Mouse (Mus musculus): ENCODE results near the gene Fcgr3.
"Not testable (repeated sequence)": the region's sequence is repeated elsewhere in the genome, so short reads cannot be mapped to it uniquely, and the experiment has no call there.

The Fcgr3 gene

DNA sequence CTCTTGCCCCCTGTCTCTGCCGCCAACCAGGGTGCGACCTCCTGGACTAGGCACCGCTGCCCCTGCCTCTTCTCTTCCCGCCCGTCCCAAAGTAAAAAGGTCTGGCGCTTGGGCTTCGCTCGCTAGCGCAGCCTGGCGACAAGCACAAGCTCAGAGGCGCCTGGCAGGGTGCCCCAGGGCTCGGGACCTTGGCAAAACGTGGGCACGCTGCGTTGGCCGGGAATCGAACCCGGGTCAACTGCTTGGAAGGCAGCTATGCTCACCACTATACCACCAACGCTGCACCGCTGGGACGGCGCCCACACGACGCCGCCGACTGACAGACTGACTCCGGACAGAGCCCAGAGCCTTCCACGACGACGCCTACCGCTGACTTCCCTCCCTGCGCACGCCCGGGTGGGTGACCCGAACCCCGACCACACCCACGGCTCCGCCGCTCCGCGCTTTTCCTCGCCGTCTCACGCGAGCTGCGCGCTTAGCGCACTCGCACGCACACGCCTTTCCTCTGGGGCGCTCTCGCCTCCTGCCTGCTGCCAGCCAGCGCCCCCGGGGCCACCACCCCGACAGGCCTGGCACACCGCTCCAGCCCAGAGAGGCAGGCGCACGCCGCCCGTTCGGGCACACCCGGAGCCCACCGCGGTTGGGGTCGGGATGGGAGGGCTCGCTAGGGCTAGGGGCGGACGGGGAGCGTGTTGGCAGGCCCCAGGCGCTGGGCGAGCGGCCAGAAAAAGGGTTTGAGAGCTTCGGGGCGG is at the start of gene Fcgr3:
Fcgr3 (minus strand) TSS at position 445 of the 752 bp plus-strand sequence.
- peak; percentile 59 for DNase-seq

GRCm38 (mm10) chr1:171113873-171114299 is 49.2 kb upstream of the Fcgr3 start, which contains the start of gene Cfap126:
Gene Cfap126 (plus strand): TSS chr1:171113918.
- peak; percentile 84 for DNase-seq

GRCm38 (mm10) chr1:171112986-171113385 is 48.3 kb upstream of the Fcgr3 start:
- DNase-seq = no peak

- DNase-seq = peak; percentile 35
Observed at GRCm38 (mm10) chr1:171111781-171112575, 47.2 kb upstream of the Fcgr3 start.

- DNase-seq = peak; percentile 95
Observed at GRCm38 (mm10) chr1:171111020-171111780, 46.5 kb upstream of the Fcgr3 start.

DNA sequence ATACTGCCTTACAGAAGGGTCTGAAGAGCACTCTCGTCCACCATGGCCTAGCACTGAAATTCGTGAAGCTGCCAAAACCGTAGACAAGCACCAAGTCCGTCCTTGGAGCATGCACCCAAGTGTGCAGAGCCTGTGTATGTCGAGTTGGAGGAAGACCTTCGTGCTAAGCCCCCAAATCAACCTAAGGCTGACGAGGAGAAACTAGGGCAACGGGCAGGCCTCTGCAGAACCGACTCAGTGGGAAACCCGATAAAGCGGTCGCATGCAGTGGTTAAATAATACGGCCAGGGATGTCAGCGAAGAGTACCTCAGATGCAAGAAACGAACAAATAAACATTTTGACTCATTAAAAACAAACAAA is 45.9 kb upstream of the Fcgr3 start:
- DNase-seq = no peak

DNA sequence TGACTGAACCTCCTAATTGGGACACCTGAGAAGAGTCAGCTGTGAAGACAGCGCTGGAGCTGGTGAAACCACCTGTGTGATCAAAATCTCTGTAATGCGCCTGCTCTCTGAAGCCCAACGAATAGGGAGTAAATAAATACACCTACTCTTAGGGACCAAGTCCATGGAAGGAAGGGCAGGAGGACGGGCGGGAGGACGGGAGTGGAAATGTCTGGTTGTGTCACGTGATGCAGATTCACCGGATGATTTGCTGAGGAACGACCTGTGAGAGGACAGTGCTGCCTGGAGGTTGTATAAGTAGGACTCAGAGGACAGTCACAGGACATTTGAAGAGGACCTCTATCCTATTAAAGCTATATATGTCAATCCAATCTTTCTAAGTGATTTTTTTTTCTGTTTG is 44.9 kb upstream of the Fcgr3 start:
- peak; percentile 27 for DNase-seq

- no peak for DNase-seq
Observed at GRCm38 (mm10) chr1:171105226-171105625, 40.5 kb upstream of the Fcgr3 start.

- DNase-seq = no peak
Observed at GRCm38 (mm10) chr1:171103179-171103840, 38.6 kb upstream of the Fcgr3 start.

GRCm38 (mm10) chr1:171102547-171103177 is 37.9 kb upstream of the Fcgr3 start:
- peak; percentile 85 for DNase-seq

- peak; percentile 88 for DNase-seq
Observed at GRCm38 (mm10) chr1:171101733-171102546, 37.2 kb upstream of the Fcgr3 start.

DNA sequence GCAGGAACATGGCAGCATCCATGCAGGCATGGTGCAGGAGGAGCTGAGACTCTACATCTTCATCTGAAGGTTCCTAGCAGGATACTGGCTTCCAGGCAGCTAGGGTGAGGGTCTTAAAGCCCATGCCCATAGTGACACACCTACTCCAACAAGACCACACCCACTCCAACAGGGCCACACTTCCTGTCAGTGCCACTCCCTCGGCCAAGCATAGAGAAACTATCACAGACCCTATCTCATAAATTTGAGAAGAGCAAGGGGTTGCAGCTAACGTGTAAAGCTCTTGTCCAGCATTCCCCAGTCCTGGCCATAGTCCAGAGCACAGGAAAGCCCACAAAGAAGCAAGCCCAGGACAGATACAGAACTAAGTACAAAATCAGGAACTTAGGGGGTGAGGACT is 36.3 kb upstream of the Fcgr3 start:
- DNase-seq = peak; percentile 50

- no peak for DNase-seq
Observed at GRCm38 (mm10) chr1:171097612-171098011, 32.9 kb upstream of the Fcgr3 start.

DNA sequence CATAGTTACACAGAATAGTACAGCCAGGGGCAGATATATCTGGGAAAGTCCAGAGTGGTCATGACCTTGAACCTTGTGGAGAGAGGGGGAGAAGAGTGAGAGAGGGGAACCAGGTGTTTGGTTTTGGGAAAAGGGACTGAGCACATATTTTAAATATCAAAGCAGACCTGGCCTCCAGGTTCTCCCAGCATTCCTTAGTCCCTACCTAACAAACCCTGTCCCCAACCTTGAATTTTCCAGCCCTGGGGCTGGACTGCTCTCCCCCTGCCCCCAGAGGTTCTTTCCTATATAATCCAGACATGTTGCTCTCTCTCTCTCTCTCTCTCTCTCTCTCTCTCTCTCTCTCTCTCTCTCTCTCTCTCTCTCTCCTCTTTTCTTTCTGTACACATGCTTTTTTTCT is 32.4 kb upstream of the Fcgr3 start:
- no peak for DNase-seq

GRCm38 (mm10) chr1:171096110-171096964 is 31.6 kb upstream of the Fcgr3 start:
- DNase-seq = no peak

- no peak for DNase-seq
Observed at GRCm38 (mm10) chr1:171094424-171094823, 29.7 kb upstream of the Fcgr3 start.

- DNase-seq = no peak
Observed at GRCm38 (mm10) chr1:171090761-171091160, 26.0 kb upstream of the Fcgr3 start.

- DNase-seq = no peak
Observed at GRCm38 (mm10) chr1:171089891-171090290, 25.2 kb upstream of the Fcgr3 start.

GRCm38 (mm10) chr1:171088237-171088869 is 23.6 kb upstream of the Fcgr3 start:
- not testable (repeated sequence) for DNase-seq

- no peak for DNase-seq
Observed at GRCm38 (mm10) chr1:171085718-171086117, 21.0 kb upstream of the Fcgr3 start.

All from cerebellum, adult 11-12 months (tissue).